Mouse (Mus musculus): ENCODE data around the gene Prkca.

Gene Prkca

GRCm38 (mm10) chr11:108343789-108344462 is at the start of gene Prkca:
Gene Prkca, minus strand, starts transcription at chr11:108343928.
- peak; percentile 98 for DNase-seq

- no peak for DNase-seq
Observed at GRCm38 (mm10) chr11:108385666-108386024, 41.9 kb upstream of the Prkca start.

- DNase-seq, result no peak
Observed at GRCm38 (mm10) chr11:108384920-108385665, 41.4 kb upstream of the Prkca start.

- no peak for DNase-seq
Observed at GRCm38 (mm10) chr11:108382664-108383063, 38.9 kb upstream of the Prkca start.

- no peak for DNase-seq
Observed at GRCm38 (mm10) chr11:108378363-108378751, 34.6 kb upstream of the Prkca start.

- DNase-seq, result peak; percentile 86
Observed at GRCm38 (mm10) chr11:108377680-108378362, 34.1 kb upstream of the Prkca start.

- DNase-seq, result no peak
Observed at GRCm38 (mm10) chr11:108376815-108377214, 33.1 kb upstream of the Prkca start.

- DNase-seq, result no peak
Observed at GRCm38 (mm10) chr11:108367046-108367445, 23.3 kb upstream of the Prkca start.

- no peak for DNase-seq
Observed at GRCm38 (mm10) chr11:108365600-108365999, 21.9 kb upstream of the Prkca start.

- DNase-seq, result no peak
Observed at GRCm38 (mm10) chr11:108364945-108365589, 21.3 kb upstream of the Prkca start.

- no peak for DNase-seq
Observed at GRCm38 (mm10) chr11:108363991-108364390, 20.3 kb upstream of the Prkca start.

GRCm38 (mm10) chr11:108362965-108363364 is 19.2 kb upstream of the Prkca start:
- no peak for DNase-seq

- no peak for DNase-seq
Observed at GRCm38 (mm10) chr11:108360983-108361382, 17.3 kb upstream of the Prkca start.

- DNase-seq, result no peak
Observed at GRCm38 (mm10) chr11:108358911-108359310, 15.2 kb upstream of the Prkca start.

- DNase-seq, result no peak
Observed at GRCm38 (mm10) chr11:108356020-108356419, 12.3 kb upstream of the Prkca start.

GRCm38 (mm10) chr11:108352842-108353388 is 9.2 kb upstream of the Prkca start:
- no peak for DNase-seq

GRCm38 (mm10) chr11:108350799-108351198 is 7.1 kb upstream of the Prkca start:
- no peak for DNase-seq

GRCm38 (mm10) chr11:108345321-108345720 is 1.6 kb upstream of the Prkca start:
- DNase-seq, result no peak

GRCm38 (mm10) chr11:108344759-108345158 is 1.0 kb upstream of the Prkca start:
- no peak for DNase-seq

GRCm38 (mm10) chr11:108342781-108343768 is 653 bp downstream of the Prkca start, which contains the start of gene Apoh:
Gene Apoh, plus strand, starts transcription at chr11:108343354.
- peak; percentile 45 for DNase-seq

- DNase-seq, result no peak
Observed at GRCm38 (mm10) chr11:108341783-108342182, 1.9 kb downstream of the Prkca start.

GRCm38 (mm10) chr11:108340293-108340692 is 3.4 kb downstream of the Prkca start:
- DNase-seq, result no peak

All from right cerebral cortex, postnatal 4 days (tissue).